Mouse (Mus musculus) spleen, adult 2 months (tissue): ENCODE measurements around the gene Nol12.

Experiments
- CTCF ChIP-seq: fragments of 200-500 bp; IDR thresholded peaks from 2 replicates; pipeline ENCODE4 v1.5.1; 2011; ENCODE audit warnings: mild to moderate bottlenecking, inconsistent platforms; ENCODE audit not compliant: insufficient read depth, insufficient read length, insufficient replicate concordance; ENCODE audit errors: extremely low read depth
- POLR2A ChIP-seq: fragments of 200-500 bp; IDR thresholded peaks from 2 replicates; pipeline ENCODE4 v1.6.1; 2011; ENCODE audit warnings: low read depth, low read length, inconsistent platforms

GRCm38 (mm10) chr15:78895741-78896140, 39.0 kb upstream of the Nol12 start:
- TF ChIP-seq CTCF (no peak), POLR2A (no peak)
